Mouse (Mus musculus) heart, embryonic 15.5 days (tissue): ENCODE measurements around the gene Casp9. TPM values are rescaled to one million over a fixed set of nuclear protein-coding genes. Genes with fewer than 3 reads are reported as not detected.

Source experiments
- ATAC-seq: fragments of 200-750 bp; cut with Nextera tagmentation; replicated peaks from 2 replicates; pipeline ENCODE4 v1.8.0; 2017; ENCODE audit warnings: low read depth, moderate TSS enrichment; ENCODE audit not compliant: insufficient number of reproducible peaks, insufficient read depth, low FRiP score
- H3K27ac ChIP-seq: fragments of 300-500 bp; sonication (generic); 2 replicates; pipeline ENCODE4 v1.5.1; 2015; ENCODE audit warnings: mild to moderate bottlenecking, inconsistent platforms
- H3K27me3 ChIP-seq: fragments of 300-500 bp; sonication (generic); 2 replicates; pipeline ENCODE4 v1.6.1; 2015; ENCODE audit warnings: inconsistent platforms
- H3K36me3 ChIP-seq: fragments of 300-500 bp; sonication (generic); 2 replicates; pipeline ENCODE4 v1.6.1; 2015; ENCODE audit warnings: mild to moderate bottlenecking, inconsistent platforms
- H3K4me1 ChIP-seq: fragments of 300-500 bp; sonication (generic); replicated peaks from 2 replicates; pipeline ENCODE4 v1.6.1; 2015; ENCODE audit warnings: inconsistent platforms
- H3K4me2 ChIP-seq: fragments of 300-500 bp; sonication (generic); 2 replicates; pipeline ENCODE4 v1.6.1; 2015; ENCODE audit warnings: inconsistent platforms, mild to moderate bottlenecking, moderate library complexity
- H3K4me3 ChIP-seq: fragments of 300-500 bp; sonication (generic); 2 replicates; pipeline ENCODE4 v1.5.1; 2015; ENCODE audit warnings: mild to moderate bottlenecking, inconsistent platforms
- H3K9ac ChIP-seq: fragments of 300-500 bp; sonication (generic); 2 replicates; pipeline ENCODE4 v1.6.1; 2015; ENCODE audit warnings: mild to moderate bottlenecking, inconsistent platforms
- H3K9me3 ChIP-seq: fragments of 300-500 bp; sonication (generic); replicated peaks from 2 replicates; pipeline ENCODE4 v1.6.1; 2016; ENCODE audit warnings: inconsistent platforms
- WGBS: fragments of 180-500 bp; shearing (Covaris S2); methylation state at CpG from one replicate; pipeline ENCODE4 v1.1.7; 2015; ENCODE audit warnings: mixed read lengths; 5-methylcytosine and 5-hydroxymethylcytosine counted together
- polyA plus RNA-seq: library from polyadenylated mRNA; unstranded; fragments of >200 nt; fragmentation: Nextera tagmentation; extraction: Ambion mirVana; gene quantifications from 2 replicates; pipeline ENCODE4 v1.2.1, GENCODE M21; 2015

The Casp9 gene
- polyA plus RNA-seq, 1 experiment from 2014 or later: 14.1 TPM

DNA sequence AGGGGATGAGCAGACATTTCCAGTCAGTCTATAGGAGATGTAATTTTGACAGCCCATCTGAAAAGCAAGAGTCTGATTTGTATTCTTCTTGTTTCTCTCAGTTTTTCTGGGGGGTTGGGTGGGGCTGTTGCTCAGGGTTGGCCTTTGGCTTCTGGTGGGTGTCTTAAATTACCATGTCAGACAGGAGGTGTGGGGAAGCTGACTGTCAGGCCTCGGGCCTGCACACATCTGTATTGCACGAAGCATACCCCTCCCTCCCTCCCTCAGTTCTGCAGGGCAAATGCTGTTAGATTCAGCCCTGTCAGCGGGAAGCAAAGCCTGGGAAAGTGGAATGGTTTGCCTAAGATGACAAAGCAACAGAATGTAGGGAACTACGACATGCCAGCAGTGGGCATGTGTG, 3.5 kb downstream of the Casp9 start:
- no peak overlapping the region for H3K27ac ChIP-seq
- no peaks in the 10 kb centered on the region for H3K27me3 ChIP-seq
- no peak overlapping the region for H3K4me2 ChIP-seq
- H3K9me3 ChIP-seq: no peaks in the 10 kb centered on the region
- no peak overlapping the region for H3K4me3 ChIP-seq
- 88% methylated on average over 4 of the region's 4 CpGs for WGBS
- no peak overlapping the region for H3K9ac ChIP-seq
- H3K4me1 ChIP-seq: peaks cover 10% of the 10 kb centered on the region
- no peak for ATAC-seq
- H3K36me3 ChIP-seq: peaks cover 16% of the 10 kb centered on the region; the same call in 1 of the 2 replicates

GRCm38 (mm10) chr4:141797545-141797944, 4.1 kb downstream of the Casp9 start:
- H3K4me1 ChIP-seq: peaks cover 10% of the 10 kb centered on the region
- no peak overlapping the region for H3K4me2 ChIP-seq
- no peak overlapping the region for H3K4me3 ChIP-seq
- 87% methylated on average over 5 of the region's 5 CpGs for WGBS
- H3K27me3 ChIP-seq: no peaks in the 10 kb centered on the region
- H3K36me3 ChIP-seq: peaks cover 17% of the 10 kb centered on the region; the same call in 1 of the 2 replicates
- no peak overlapping the region for H3K9ac ChIP-seq
- no peak for ATAC-seq
- H3K27ac ChIP-seq: no peak overlapping the region
- H3K9me3 ChIP-seq: no peaks in the 10 kb centered on the region

- Histone ChIP-seq H3K9me3 (no peaks in the 10 kb centered on the region), H3K4me3 (no peak overlapping the region), H3K9ac (no peak overlapping the region), H3K4me1 (no peaks in the 10 kb centered on the region), H3K4me2 (no peak overlapping the region), H3K27me3 (no peaks in the 10 kb centered on the region), H3K36me3 (peaks cover 58% of the 10 kb centered on the region), H3K27ac (no peak overlapping the region)
- ATAC-seq: 0 out of 2 replicates have a peak, but pooled peaks have one; percentile 10
- 82% methylated on average over 4 of the region's 4 CpGs for WGBS
Observed at GRCm38 (mm10) chr4:141804105-141804504, 10.7 kb downstream of the Casp9 start.

DNA sequence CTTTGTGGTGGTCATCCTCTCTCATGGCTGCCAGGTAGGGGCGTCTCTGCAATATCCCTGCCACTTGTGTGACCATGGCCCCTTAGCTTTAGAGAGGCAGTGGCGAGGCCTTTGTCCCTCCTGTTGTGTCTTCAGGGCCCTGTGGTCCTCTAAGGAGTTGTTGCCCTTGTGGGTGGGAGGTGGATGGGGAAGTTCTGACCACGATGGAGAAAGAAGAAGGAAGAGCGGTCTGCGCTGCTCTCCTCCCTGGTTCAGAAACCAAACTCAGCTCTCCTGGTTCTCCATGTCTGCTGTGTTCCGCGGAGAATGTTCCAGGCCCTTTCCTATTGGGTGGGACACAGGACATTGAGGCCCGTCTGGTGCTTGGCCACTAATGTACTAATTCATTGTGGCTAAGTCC, 12.5 kb downstream of the Casp9 start:
- peaks cover 76% of the 10 kb centered on the region for H3K36me3 ChIP-seq
- 88% methylated on average over 8 of the region's 8 CpGs for WGBS
- no peak for ATAC-seq

GRCm38 (mm10) chr4:141809850-141810464, 16.5 kb downstream of the Casp9 start:
- peaks cover 94% of the 10 kb centered on the region for H3K36me3 ChIP-seq

More for the DNA sequence above, 12.5 kb downstream of the Casp9 start:
- H3K27me3 ChIP-seq: no peaks in the 10 kb centered on the region
- no peak overlapping the region for H3K4me2 ChIP-seq
- H3K4me1 ChIP-seq: no peaks in the 10 kb centered on the region
- no peaks in the 10 kb centered on the region for H3K9me3 ChIP-seq
- no peak overlapping the region for H3K4me3 ChIP-seq
- H3K9ac ChIP-seq: no peak overlapping the region
- no peak overlapping the region for H3K27ac ChIP-seq

GRCm38 (mm10) chr4:141810975-141811374, 17.6 kb downstream of the Casp9 start:
- Histone ChIP-seq H3K27ac (no peak overlapping the region), H3K36me3 (peaks cover 84% of the 10 kb centered on the region)
- WGBS: 97% methylated on average over 2 of the region's 2 CpGs

More at GRCm38 (mm10) chr4:141809850-141810464, 16.5 kb downstream of the Casp9 start:
- Histone ChIP-seq H3K9me3 (no peaks in the 10 kb centered on the region), H3K4me2 (no peak overlapping the region), H3K9ac (no peak overlapping the region), H3K4me3 (no peak overlapping the region), H3K27ac (no peak overlapping the region), H3K27me3 (no peaks in the 10 kb centered on the region), H3K4me1 (no peaks in the 10 kb centered on the region)
- no peak for ATAC-seq
- WGBS: 70% methylated on average over 8 of the region's 8 CpGs

GRCm38 (mm10) chr4:141811375-141811774, 18.0 kb downstream of the Casp9 start:
- Histone ChIP-seq H3K9ac (no peak overlapping the region), H3K4me1 (no peaks in the 10 kb centered on the region), H3K36me3 (peaks cover 80% of the 10 kb centered on the region), H3K9me3 (no peaks in the 10 kb centered on the region), H3K27ac (no peak overlapping the region), H3K27me3 (no peaks in the 10 kb centered on the region), H3K4me2 (no peak overlapping the region), H3K4me3 (no peak overlapping the region)
- 94% methylated on average over 7 of the region's 7 CpGs for WGBS
- no peak for ATAC-seq

More at GRCm38 (mm10) chr4:141810975-141811374, 17.6 kb downstream of the Casp9 start:
- Histone ChIP-seq H3K27me3 (no peaks in the 10 kb centered on the region), H3K9ac (no peak overlapping the region), H3K4me2 (no peak overlapping the region), H3K4me1 (no peaks in the 10 kb centered on the region), H3K4me3 (no peak overlapping the region), H3K9me3 (no peaks in the 10 kb centered on the region)
- no peak for ATAC-seq

GRCm38 (mm10) chr4:141816267-141816666, 22.9 kb downstream of the Casp9 start:
- ATAC-seq: no peak
- Histone ChIP-seq H3K4me3 (no peak overlapping the region), H3K27me3 (no peaks in the 10 kb centered on the region), H3K27ac (no peak overlapping the region), H3K4me1 (peaks cover 4% of the 10 kb centered on the region; the same call in 1 of the 2 replicates), H3K36me3 (peaks cover 33% of the 10 kb centered on the region), H3K9ac (no peak overlapping the region), H3K9me3 (no peaks in the 10 kb centered on the region), H3K4me2 (no peak overlapping the region)
- 87% methylated on average over 7 of the region's 7 CpGs for WGBS

GRCm38 (mm10) chr4:141816776-141817655, 23.6 kb downstream of the Casp9 start:
- Histone ChIP-seq H3K27me3 (no peaks in the 10 kb centered on the region), H3K9me3 (no peaks in the 10 kb centered on the region), H3K4me3 (no peak overlapping the region), H3K9ac (no peak overlapping the region), H3K27ac (no peak overlapping the region), H3K4me2 (no peak overlapping the region), H3K4me1 (peaks cover 8% of the 10 kb centered on the region; the same call in 1 of the 2 replicates), H3K36me3 (peaks cover 25% of the 10 kb centered on the region)
- no peak for ATAC-seq
- WGBS: 73% methylated on average over 14 of the region's 14 CpGs

GRCm38 (mm10) chr4:141817706-141818105, 24.3 kb downstream of the Casp9 start:
- H3K4me1 ChIP-seq: peaks cover 8% of the 10 kb centered on the region; the same call in 1 of the 2 replicates
- H3K9me3 ChIP-seq: no peaks in the 10 kb centered on the region
- H3K9ac ChIP-seq: no peak overlapping the region
- H3K4me3 ChIP-seq: no peak overlapping the region
- H3K36me3 ChIP-seq: peaks cover 21% of the 10 kb centered on the region
- H3K27me3 ChIP-seq: no peaks in the 10 kb centered on the region
- 79% methylated on average over 10 of the region's 10 CpGs for WGBS
- H3K4me2 ChIP-seq: no peak overlapping the region
- ATAC-seq: no peak
- no peak overlapping the region for H3K27ac ChIP-seq

- Histone ChIP-seq H3K4me3 (no peak overlapping the region), H3K9ac (no peak overlapping the region), H3K27ac (no peak overlapping the region), H3K4me1 (peaks cover 8% of the 10 kb centered on the region; the same call in 1 of the 2 replicates), H3K36me3 (peaks cover 9% of the 10 kb centered on the region; the same call in 1 of the 2 replicates), H3K4me2 (no peak overlapping the region), H3K27me3 (no peaks in the 10 kb centered on the region), H3K9me3 (no peaks in the 10 kb centered on the region)
- no peak for ATAC-seq
- WGBS: 79% methylated on average over 13 of the region's 13 CpGs
Observed at GRCm38 (mm10) chr4:141818861-141819260, 25.4 kb downstream of the Casp9 start.
